Mouse (Mus musculus) thymus, postnatal 25 days (tissue): ENCODE measurements at regions not wholly inside any gene's neighbourhood (a gene's known extent, or its start where the extent isn't known, plus 50 kb on each side); places are given as distances from the start of the nearest gene placed in this dataset.

Experiments
- DNase-seq: peaks from one replicate; pipeline ENCODE4 v3.0.0; 2022

- DNase-seq = no peak
Measured at GRCm38 (mm10) chr10:46345315-46345714, 767.7 kb downstream of the Hace1 start.

GRCm38 (mm10) chr10:46349613-46350012 is 772.0 kb downstream of the Hace1 start:
- no peak for DNase-seq

GRCm38 (mm10) chr10:46350196-46350595 is 772.6 kb downstream of the Hace1 start:
- no peak for DNase-seq

GRCm38 (mm10) chr10:46356775-46357174 is 779.1 kb downstream of the Hace1 start:
- no peak for DNase-seq

- no peak for DNase-seq
Measured at GRCm38 (mm10) chr10:46373715-46374475, 796.3 kb downstream of the Hace1 start.

- DNase-seq = no peak
Measured at GRCm38 (mm10) chr10:46374646-46375045, 797.0 kb downstream of the Hace1 start.

- no peak for DNase-seq
Measured at GRCm38 (mm10) chr10:46397089-46397488, 819.5 kb downstream of the Hace1 start.

GRCm38 (mm10) chr10:46403883-46404282 is 826.3 kb downstream of the Hace1 start:
- no peak for DNase-seq
